Mouse (Mus musculus) heart, embryonic 14.5 days (tissue): ENCODE measurements around the gene Chfr. TPM values are rescaled to one million over a fixed set of nuclear protein-coding genes. Genes with fewer than 3 reads are reported as not detected.

Experiments
- ATAC-seq: fragments of 200-750 bp; cut with Nextera tagmentation; 2 replicates; pipeline ENCODE4 v1.8.0; 2017; ENCODE audit warnings: low read depth, moderate TSS enrichment; ENCODE audit not compliant: insufficient number of reproducible peaks, insufficient read depth, low FRiP score
- H3K27ac ChIP-seq, 2 experiments: fragments of 200-500 bp in 1 of 2; fragments of 300-500 bp in 1 of 2; sonication (generic) in 1 of 2; replicated peaks in 1 of 2; 2 replicates each; pipeline ENCODE4 v1.5.1; 2012 to 2014; ENCODE audit warnings: low read depth in 2 of 2, low read length in 2 of 2, control low read depth in 1 of 2, mild to moderate bottlenecking in 1 of 2, mixed read lengths in 1 of 2; ENCODE audit not compliant: control insufficient read depth in 1 of 2, insufficient read depth in 1 of 2
- H3K27me3 ChIP-seq: fragments of 300-500 bp; sonication (generic); 2 replicates; pipeline ENCODE4 v1.6.1; 2014; ENCODE audit warnings: mild to moderate bottlenecking, low read length, control low read depth; ENCODE audit not compliant: control insufficient read depth, insufficient read depth
- H3K36me3 ChIP-seq: fragments of 300-500 bp; sonication (generic); 2 replicates; pipeline ENCODE4 v1.6.1; 2014; ENCODE audit warnings: mild to moderate bottlenecking, control low read depth, low read length, mixed read lengths; ENCODE audit not compliant: control insufficient read depth, insufficient read depth
- H3K4me1 ChIP-seq, 2 experiments: fragments of 200-500 bp in 1 of 2; fragments of 300-500 bp in 1 of 2; sonication (generic) in 1 of 2; 2 replicates each; pipeline ENCODE4 v1.6.1; 2012 to 2014; ENCODE audit warnings: low read length in 2 of 2, control low read depth in 1 of 2, mixed read lengths in 1 of 2; ENCODE audit not compliant: control insufficient read depth in 2 of 2, insufficient read depth in 2 of 2
- H3K4me2 ChIP-seq: fragments of 300-500 bp; sonication (generic); 2 replicates; pipeline ENCODE4 v1.6.1; 2014; ENCODE audit warnings: mild to moderate bottlenecking, low read length
- H3K4me3 ChIP-seq, 2 experiments: fragments of 200-500 bp in 1 of 2; fragments of 300-500 bp in 1 of 2; sonication (generic) in 1 of 2; 2 replicates each; pipeline ENCODE4 v1.5.1; 2012 to 2014; ENCODE audit warnings: low read length in 2 of 2, mild to moderate bottlenecking in 2 of 2, control low read depth in 1 of 2, low read depth in 1 of 2, moderate library complexity in 1 of 2; ENCODE audit not compliant: control insufficient read depth in 1 of 2, insufficient read depth in 1 of 2
- H3K9ac ChIP-seq: fragments of 300-500 bp; sonication (generic); 2 replicates; pipeline ENCODE4 v1.6.1; 2014; ENCODE audit warnings: mild to moderate bottlenecking, low read length
- H3K9me3 ChIP-seq: fragments of 300-500 bp; sonication (generic); 2 replicates; pipeline ENCODE4 v1.6.1; 2016; ENCODE audit warnings: low read length, control low read depth; ENCODE audit not compliant: control insufficient read depth
- whole genome bisulfite sequencing: fragments of 180-500 bp; shearing (Covaris S2); extraction: QIAGEN DNeasy Blood & Tissue Kit; methylation state at CpG from one replicate; pipeline ENCODE4 v1.1.7; 2014; 5-methylcytosine and 5-hydroxymethylcytosine counted together
- polyA plus RNA-seq: library from polyadenylated mRNA; unstranded; fragments of >200 nt; fragmentation: Nextera tagmentation; extraction: Ambion mirVana; gene quantifications from 2 replicates; pipeline ENCODE4 v1.2.1, GENCODE M21; 2014

Chfr gene
- polyA plus RNA-seq: 29.7 and 32.5 TPM in 2 replicates

DNA sequence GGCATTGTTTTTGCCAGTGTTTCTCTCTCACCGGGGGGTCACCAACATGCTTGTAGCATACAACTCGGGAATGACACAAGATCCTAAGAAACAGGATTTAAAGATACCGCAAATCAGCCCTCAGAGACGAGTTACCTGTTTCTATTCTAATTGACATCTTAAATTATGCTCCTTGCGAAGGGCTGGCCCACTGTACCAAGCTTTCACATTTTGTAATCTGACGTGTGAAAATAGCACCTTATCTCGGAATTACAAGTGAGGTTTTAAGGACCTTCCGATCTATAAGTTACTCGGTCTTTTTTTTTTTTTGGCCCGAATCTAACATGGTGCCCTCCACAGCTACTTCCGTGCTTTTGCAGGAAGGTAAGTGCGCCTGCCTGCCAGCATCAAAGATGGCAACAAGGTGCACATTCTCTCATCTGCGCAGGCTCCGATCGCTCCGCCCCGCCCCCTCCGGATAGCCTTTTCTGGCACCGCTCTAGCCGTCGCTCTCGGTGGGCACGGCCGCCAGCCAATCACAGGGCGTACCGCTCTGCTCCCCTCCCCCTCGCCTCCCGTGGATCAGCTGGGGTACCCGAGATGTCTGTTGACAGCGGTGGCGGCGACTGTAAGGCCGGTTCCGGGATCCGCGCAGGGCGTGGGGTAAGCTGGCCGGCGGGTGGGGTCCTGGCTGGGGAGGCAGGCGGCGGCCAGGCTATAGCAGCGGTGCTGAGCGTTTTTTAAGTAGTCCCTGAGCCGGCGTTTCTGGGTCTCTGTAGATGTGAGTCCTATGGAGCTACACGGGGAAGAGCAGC, at the start of gene Chfr:
Gene Chfr (plus strand): TSS at position 550 of the 794 bp plus-strand sequence.
- 4% methylated on average over 46 of the region's 46 CpGs for WGBS
- Histone ChIP-seq H3K9me3 (peaks cover 9% of the 10 kb centered on the region), H3K4me2 (peak within 1 kb of the TSS; percentile 86), H3K9ac (peak within 1 kb of the TSS; percentile 90), H3K27ac (peak within 1 kb of the TSS; percentile 49 to 75; a peak in 3 of 4 replicates), H3K27me3 (no peaks in the 10 kb centered on the region), H3K4me3 (peak within 1 kb of the TSS; percentile 89 to 92), H3K4me1 (peaks cover 0 to 5% of the 10 kb centered on the region in 2 experiments; a peak in 1 of 4 replicates), H3K36me3 (peaks cover 18% of the 10 kb centered on the region)
- ATAC-seq: peak; percentile 99

DNA sequence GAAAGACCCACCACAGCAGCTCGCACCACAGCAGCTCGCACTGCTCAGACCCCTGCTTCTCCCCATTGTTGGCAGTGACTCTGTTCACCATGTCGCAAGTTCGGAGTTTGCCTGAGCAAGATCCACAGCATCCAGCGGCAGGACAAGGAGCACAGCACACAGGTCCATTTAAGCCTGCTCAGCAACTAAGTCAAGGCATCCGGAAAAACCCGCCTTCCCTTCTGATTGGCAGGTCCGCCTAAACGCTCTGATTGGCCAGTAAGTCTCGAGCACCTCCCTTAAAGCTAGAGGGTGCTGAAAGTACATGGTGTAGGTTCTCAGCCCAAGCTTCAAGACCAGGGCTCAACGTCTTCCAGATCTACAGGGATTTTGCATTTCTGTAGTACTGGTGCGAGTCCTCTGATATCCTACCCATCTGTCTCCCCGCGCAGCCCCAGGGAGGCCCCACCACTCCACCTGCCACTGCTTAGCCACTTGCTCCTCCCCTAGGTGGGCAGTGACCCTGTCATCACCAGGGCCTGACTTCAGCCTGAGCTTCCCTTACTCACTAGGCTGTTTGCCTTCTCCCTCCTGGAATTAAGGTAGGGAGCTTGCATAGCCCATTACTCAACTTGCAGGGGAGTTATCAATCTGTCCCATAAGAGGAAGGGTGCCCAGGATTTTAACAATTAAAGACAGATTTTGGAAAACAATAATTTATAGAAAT, 49.3 kb upstream of the Chfr start:
- no peak overlapping the region for H3K27ac ChIP-seq
- no peaks in the 10 kb centered on the region for H3K27me3 ChIP-seq
- H3K4me1 ChIP-seq: no peaks in the 10 kb centered on the region
- no peak for ATAC-seq
- H3K9me3 ChIP-seq: peaks cover 8% of the 10 kb centered on the region; the same call in 1 of the 2 replicates
- H3K4me3 ChIP-seq: no peak overlapping the region
- no peak overlapping the region for H3K9ac ChIP-seq
- H3K4me2 ChIP-seq: no peak overlapping the region
- no peaks in the 10 kb centered on the region for H3K36me3 ChIP-seq
- WGBS: 23% methylated on average over 14 of the region's 14 CpGs

DNA sequence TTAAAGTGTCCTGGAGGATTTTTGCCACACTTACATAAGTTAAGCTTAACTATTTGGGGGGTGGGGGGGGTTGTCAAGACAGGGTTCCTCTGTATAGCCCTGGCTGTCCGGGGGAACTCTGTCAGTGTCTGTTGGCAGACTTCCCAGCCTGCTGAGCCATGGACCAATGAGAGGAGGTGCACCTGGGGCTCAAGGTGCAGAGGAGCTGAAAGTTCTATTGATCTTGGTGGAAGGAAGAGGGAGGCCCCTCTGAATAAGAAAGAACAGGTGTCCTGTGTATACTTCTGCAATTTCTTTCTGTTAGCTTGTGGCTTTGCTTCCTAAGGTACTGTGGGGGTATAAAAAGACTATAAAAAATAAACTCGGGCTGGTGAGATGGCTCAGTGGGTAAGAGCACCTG, 44.1 kb upstream of the Chfr start:
- Histone ChIP-seq H3K4me2 (no peak overlapping the region), H3K4me3 (no peak overlapping the region), H3K36me3 (no peaks in the 10 kb centered on the region), H3K4me1 (peaks cover 3 to 6% of the 10 kb centered on the region in 2 experiments; a peak in 3 of 4 replicates), H3K27ac (no peak overlapping the region), H3K27me3 (no peaks in the 10 kb centered on the region), H3K9me3 (no peaks in the 10 kb centered on the region), H3K9ac (no peak overlapping the region)
- no peak for ATAC-seq
- WGBS: 52% methylated on average over 2 of the region's 2 CpGs

DNA sequence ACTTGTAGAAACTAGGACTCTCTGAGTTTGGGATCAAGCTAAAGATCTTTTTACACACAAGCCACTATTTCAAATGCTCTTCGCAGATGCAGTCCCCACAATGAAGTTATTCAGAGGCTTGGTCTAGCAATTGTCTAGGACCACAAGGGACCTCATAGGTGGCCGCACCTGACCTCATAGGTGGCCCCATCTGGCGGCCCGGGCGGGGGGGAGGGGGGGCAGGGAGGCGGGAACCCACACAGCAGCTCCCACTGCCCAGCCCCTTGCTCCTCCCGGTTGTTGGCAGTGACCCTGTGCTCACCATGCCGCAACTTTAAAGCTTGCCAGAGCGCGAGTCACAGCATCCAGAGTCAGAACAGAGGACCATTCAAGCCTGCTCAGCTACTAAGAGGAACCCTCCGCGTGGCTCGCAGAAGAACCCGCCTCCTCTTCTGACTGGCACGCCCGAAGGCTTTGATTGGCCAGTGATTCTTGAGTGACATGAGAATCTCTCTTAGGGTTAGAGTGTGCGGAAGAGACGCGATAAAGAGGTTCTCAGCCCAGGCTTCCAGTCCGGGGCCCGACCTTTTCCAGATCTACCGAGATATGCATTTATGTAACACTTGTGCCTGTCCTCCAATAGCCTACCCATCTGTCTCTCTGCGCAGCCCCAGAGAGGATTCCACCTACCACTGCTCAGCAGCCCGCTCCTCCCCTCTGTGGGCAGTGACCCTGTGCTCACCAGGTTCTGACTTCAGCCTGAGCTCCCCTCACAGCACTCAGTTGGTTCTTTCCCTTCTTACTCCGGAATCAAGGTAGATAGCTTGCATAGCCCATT, 41.4 kb upstream of the Chfr start, which contains the start of gene Gm35315:
Gene Gm35315 (minus strand): TSS at position 391 of the 817 bp plus-strand sequence.
- H3K9ac ChIP-seq: peak within 1 kb of the TSS; percentile 64
- H3K4me1 ChIP-seq: peaks cover 3 to 6% of the 10 kb centered on the region in 2 experiments; a peak in 3 of 4 replicates
- no peaks in the 10 kb centered on the region for H3K9me3 ChIP-seq
- peak within 1 kb of the TSS; percentile 69 for H3K4me2 ChIP-seq
- H3K36me3 ChIP-seq: no peaks in the 10 kb centered on the region
- H3K4me3 ChIP-seq: peak within 1 kb of the TSS; percentile 54 to 70
- ATAC-seq: peak; percentile 87
- H3K27me3 ChIP-seq: no peaks in the 10 kb centered on the region
- 1% methylated on average over 25 of the region's 25 CpGs for WGBS
- peak within 1 kb of the TSS in 1 of 2 experiments; percentile 10; a peak in 1 of 4 replicates for H3K27ac ChIP-seq

DNA sequence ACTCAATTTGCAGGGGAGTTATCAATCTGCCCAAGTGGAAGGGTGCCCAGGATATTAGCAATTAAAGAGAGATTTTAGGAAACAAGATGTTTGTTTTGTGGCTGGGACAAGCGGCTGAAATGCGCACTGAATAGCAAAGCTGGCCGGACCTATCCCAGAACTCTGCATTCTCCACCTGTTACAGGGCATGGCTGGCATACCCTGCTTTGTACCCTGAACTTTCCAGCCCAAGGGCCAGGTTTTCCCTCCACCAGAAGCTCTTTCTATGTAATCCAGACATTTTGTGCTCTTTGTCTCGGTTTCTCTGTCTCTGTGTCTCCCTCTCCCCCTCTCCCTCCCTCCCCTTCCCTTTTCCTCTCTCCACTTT, 40.8 kb upstream of the Chfr start:
- Histone ChIP-seq H3K36me3 (no peaks in the 10 kb centered on the region), H3K4me3 (peak overlapping the region; percentile 54 to 70), H3K9me3 (no peaks in the 10 kb centered on the region), H3K27ac (peak overlapping the region in 1 of 2 experiments; percentile 10; a peak in 1 of 4 replicates), H3K27me3 (no peaks in the 10 kb centered on the region), H3K4me1 (peaks cover 3 to 6% of the 10 kb centered on the region in 2 experiments; a peak in 3 of 4 replicates), H3K9ac (peak overlapping the region; percentile 64), H3K4me2 (peak overlapping the region; percentile 69)
- peak; percentile 32; the same call in 1 of the 2 replicates for ATAC-seq
- 5% methylated on average over 4 of the region's 4 CpGs for WGBS

DNA sequence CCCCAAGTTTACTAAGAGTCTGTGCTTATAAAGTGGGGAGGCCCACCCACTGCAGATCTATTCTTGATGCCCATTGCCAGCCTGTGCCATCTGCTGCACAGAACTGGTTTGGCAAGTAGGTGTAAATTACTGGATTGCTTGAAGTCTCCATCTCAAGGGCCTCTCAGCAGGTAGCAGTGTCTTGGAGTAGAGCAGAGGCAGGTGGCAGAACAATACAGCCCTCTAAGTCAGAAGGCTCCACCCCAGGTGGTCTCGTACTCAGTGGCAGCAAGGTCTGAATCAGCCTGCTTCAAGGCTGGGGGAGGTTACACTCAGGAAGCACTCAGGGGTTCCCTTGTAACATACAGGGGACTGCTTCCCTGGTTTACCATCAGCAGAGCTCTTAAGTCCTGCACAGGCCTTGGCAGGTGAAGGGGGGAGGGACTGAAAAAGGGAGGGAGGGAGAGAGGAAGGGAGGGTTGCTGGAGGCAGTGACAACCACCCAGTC, 36.6 kb upstream of the Chfr start:
- 56% methylated on average over 1 of the region's 1 CpGs for WGBS
- Histone ChIP-seq H3K9me3 (no peaks in the 10 kb centered on the region), H3K4me2 (no peak overlapping the region), H3K27ac (no peak overlapping the region), H3K36me3 (peaks cover 13% of the 10 kb centered on the region), H3K4me3 (no peak overlapping the region), H3K4me1 (peaks cover 12 to 28% of the 10 kb centered on the region in 2 experiments), H3K9ac (no peak overlapping the region), H3K27me3 (no peaks in the 10 kb centered on the region)
- ATAC-seq: no peak
